Mouse (Mus musculus) adrenal gland, postnatal 25 days (tissue): ENCODE data around the gene Dlat. TPM values are rescaled to one million over a fixed set of nuclear protein-coding genes. Genes with fewer than 3 reads are reported as not detected.
"Not testable (repeated sequence)": the region's sequence is repeated elsewhere in the genome, so short reads cannot be mapped to it uniquely, and the experiment has no call there.

Experiments used
- DNase-seq: peaks from one replicate; pipeline ENCODE4 v3.0.0; 2021; ENCODE audit warnings: mixed read lengths
- total RNA-seq: library from RNA; stranded (reverse); gene quantifications from 2 replicates; pipeline ENCODE4 v1.2.3, GENCODE M21; 2021

Dlat gene
- total RNA-seq, 1 experiment from 2014 or later, result 129 TPM

GRCm38 (mm10) chr9:50660431-50660830 lies 851 bp upstream of the Dlat start:
- DNase-seq, result peak; percentile 40

- DNase-seq, result peak; percentile 23
Observed at GRCm38 (mm10) chr9:50658941-50659388, 615 bp downstream of the Dlat start.

DNA sequence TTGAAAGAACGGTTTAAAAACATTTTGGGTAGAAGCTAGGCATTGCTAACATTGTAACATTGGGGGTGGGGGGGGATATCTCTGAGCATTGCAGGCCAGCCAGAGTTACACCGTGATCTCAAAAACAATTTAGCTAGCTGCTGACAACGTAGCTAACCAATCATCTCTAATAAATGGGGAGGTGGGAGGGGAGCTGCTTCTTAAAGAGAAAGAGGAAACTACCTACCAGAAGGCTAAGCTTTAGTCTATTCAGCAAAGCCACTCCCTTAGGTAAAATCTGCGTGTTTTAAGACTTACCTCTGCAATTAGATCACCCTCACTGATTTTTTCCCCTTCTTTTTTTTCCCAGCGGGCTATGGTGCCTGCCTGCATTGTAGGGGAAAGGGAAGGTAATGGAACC lies 1.2 kb downstream of the Dlat start:
- no peak for DNase-seq

DNA sequence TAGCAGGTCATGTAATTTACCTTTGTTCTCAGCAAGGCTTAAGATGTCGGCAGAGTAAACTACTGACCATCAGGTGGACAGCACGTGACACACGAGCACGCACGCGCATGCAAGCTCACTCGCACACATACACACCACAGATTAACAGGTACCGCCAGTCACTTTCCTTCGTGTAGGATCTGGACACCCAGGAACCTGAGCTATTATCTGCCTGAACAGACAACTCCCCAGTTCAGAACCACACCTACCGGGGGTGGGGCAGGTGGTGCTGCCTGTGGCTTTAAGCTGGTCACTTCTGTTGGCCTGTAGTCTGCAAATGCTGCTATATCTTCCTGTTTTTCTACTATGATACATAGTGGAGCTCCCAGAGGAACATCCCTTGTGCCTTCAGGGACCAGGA lies 9.1 kb downstream of the Dlat start:
- no peak for DNase-seq

GRCm38 (mm10) chr9:50646826-50647370 lies 12.7 kb downstream of the Dlat start:
- no peak for DNase-seq

DNA sequence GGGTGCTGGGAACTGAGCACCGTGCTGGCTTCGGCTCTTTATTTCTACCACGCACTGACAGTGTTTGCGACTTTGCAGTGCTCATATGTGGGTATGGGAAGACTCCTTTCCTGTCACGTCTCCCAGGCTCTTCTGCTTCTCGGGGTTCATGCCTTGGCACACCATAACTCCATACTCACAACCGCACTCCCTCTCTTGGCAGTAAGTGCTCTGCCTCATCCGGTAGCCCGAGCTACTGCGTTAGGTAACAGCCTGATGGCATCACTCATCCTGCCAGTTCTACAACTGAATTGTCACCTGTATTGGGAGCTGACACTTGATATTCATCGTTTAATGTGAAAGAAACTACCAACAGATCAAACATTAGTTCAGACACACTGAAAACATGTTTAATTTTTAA lies 25.3 kb downstream of the Dlat start:
- DNase-seq, result no peak

GRCm38 (mm10) chr9:50633059-50633458 lies 26.5 kb downstream of the Dlat start:
- DNase-seq, result no peak

- DNase-seq, result no peak
Observed at GRCm38 (mm10) chr9:50632016-50632688, 27.4 kb downstream of the Dlat start.

DNA sequence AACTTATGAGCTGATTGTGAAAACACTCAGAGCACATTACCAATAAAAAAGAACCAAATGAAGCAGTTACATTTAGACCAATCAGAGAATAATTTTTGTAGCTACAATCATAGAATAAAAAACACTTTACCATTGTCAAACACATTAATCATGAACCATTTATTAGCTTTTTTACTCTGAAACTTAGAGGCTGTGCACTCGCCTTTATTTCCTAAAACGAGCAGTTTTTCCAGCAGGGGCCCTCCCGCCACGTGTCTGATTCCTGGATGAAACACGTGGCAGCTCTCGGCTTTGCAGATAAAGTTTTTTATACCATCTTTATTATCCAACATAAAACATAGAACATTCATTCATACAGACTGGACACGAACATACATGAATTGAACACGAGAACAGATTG lies 28.7 kb downstream of the Dlat start:
- DNase-seq, result not testable (repeated sequence)

- no peak for DNase-seq
Observed at GRCm38 (mm10) chr9:50617794-50618330, 41.7 kb downstream of the Dlat start.

DNA sequence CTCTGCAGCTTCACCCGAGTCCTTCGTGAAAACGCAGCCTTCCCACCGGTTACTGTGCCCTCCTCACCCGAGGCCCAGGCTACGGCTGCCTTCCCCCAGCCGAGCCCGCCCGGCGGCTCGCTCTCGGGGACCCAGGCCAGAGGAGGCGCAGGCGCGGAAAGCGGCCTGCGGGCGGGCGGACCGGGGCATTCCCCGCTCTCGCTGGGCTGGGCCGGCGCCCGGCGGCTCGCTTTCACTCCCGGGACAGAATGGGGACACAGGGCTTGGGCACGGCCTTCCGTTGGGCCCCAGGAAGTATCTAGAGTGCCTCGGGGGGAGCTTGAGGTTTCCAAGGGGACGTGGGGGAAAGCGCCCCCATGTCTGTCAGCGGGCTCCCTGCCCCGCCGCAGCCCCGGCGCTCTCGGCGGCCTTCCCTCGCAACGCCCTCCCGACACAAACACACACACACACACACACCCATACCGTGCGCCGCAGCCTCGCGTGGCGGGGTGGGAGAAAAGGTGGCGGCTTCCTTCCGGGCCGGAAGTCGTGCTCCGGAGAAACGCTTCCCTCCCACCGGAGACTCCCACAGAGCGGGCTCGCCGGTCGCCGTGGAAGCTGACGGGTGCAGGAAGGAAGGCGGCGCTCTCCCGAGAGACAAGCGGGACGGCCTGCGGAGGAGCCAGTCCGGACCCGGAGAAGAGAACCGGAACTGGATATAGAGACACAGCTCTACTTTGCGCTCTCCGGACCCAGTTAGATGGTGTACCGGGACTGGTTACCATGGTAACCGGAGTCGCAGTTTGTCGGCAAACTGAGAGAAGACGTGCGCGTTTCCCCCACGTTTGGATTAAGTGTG lies 42.6 kb downstream of the Dlat start, which contains the start of the genes Pih1d2 and Nkapd1:
TSS of gene Pih1d2 (plus strand) at position 556 of the 838 bp plus-strand sequence.
TSS of gene Nkapd1 (minus strand) at position 699 of the 838 bp plus-strand sequence.
- DNase-seq, result peak; percentile 81

DNA sequence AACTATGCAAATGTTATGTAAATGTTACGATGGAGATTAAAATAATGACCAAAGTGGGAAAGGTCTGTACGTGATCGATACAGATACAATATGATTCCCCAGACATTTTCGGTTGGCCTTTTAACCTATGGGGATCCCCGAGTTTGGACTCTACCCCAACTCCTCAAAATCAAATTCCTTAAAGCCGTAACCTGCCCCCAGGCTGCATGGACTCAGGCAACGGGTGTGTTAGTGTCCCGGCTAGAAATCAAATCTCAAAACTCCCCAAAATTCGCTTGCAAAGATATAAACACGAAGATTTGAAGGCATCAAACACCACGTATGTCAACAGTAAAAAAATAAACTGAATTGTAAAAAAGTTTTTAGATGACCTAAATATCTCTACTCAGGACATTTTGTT lies 43.4 kb downstream of the Dlat start:
- DNase-seq, result no peak

GRCm38 (mm10) chr9:50612115-50612514 lies 47.5 kb downstream of the Dlat start:
- no peak for DNase-seq

DNA sequence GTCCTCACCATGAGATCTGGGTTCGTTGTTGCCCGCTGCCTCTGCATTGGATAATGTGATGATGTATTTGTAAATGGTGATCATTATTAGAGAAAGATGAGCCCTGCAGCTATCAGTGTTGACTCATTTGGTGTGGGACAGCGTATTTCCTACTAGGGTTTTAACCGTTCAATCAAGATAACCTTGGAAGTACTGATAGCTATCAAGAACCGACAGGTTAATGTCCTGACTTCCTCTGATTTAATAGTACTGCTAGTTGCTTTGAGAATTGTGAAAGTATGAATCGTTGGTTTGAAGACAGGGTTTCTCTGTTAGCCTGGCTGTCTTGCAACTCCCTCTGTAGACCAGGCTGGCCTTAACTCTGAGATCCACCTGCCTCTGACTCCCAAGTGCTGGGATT lies 55.2 kb downstream of the Dlat start:
- DNase-seq, result no peak

- DNase-seq, result no peak
Observed at GRCm38 (mm10) chr9:50603998-50604324, 55.6 kb downstream of the Dlat start.

DNA sequence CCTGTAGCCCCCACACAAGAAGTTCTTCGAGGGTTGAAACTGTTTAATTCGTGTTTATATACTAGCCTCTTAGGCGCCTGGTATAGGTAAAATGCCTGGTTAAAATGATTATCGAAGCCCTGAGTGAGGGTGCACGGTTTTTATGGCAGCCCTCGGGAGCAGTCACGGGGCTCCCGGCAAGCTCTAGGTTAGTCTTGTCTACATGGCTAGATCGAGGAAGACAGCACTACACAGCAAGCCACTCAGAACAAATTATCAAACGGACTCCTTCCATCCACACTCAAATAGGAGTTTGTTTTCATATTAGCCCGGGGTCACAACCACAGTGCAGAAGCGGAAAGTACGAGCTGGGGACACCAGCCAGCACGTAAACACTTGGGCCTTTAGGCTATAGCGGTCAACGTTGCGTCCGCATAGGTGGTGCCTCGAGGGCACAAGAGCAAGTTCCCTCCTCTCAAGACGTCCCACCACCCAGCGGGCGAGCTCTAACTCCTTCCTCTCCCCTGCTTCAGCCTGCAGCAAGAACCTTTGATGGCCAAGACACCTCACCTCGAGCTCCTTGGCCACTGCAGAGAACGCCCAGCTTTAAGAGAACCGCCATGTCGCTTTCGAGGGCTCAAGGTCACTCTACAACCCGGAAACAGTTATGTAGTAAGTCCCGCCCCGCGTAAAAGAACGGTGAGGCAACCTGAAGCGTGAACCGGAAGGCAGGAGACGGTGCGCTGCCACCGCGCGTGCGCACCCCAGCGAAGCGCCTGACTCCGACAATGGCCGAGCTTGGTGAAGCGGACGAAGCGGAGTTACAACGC lies 56.2 kb downstream of the Dlat start, which contains the start of the genes Sdhd and Timm8b:
TSS of gene Sdhd (minus strand) at position 624 of the 809 bp plus-strand sequence.
TSS of gene Timm8b (plus strand) at position 722 of the 809 bp plus-strand sequence.
- peak; percentile 91 for DNase-seq

GRCm38 (mm10) chr9:50602055-50602845 lies 57.3 kb downstream of the Dlat start:
- no peak for DNase-seq

DNA sequence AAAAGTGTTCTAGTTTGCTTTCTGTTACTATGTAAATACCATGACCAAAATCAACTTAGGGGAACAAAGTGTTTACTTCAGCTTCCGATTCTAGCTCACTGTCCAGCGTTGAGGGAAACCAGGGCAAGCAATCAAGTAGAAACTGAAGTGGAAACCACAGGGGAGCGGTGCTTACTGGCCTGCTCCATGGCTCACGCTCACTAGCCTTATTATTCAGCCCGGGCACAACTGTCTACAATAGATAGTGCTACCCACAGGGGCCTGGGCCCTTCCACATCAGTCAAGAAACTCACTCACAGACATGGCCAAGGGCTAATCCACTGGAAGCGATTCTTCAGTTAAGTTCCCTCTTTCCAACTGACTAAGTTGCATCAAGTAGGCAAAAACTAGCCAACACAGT lies 58.0 kb downstream of the Dlat start:
- no peak for DNase-seq

DNA sequence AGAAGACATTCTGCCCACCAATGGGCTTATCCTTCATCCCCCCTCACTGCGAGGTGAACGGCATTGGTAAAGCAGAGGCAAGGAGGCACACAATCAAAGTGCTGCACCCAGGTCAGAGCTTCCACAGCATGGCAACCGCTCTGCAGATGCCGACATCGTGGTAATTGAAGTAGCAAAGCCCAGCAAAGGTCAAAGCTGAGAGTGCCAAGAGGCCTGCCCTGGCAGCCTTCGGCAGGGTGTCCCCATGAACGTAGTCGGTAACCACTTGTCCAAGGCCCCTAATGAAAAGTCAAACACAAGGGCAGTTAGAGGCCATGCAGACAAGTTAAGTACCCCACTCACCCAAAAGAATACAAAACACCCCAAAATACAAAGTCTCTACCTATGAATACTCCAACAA lies 62.6 kb downstream of the Dlat start:
- no peak for DNase-seq

DNA sequence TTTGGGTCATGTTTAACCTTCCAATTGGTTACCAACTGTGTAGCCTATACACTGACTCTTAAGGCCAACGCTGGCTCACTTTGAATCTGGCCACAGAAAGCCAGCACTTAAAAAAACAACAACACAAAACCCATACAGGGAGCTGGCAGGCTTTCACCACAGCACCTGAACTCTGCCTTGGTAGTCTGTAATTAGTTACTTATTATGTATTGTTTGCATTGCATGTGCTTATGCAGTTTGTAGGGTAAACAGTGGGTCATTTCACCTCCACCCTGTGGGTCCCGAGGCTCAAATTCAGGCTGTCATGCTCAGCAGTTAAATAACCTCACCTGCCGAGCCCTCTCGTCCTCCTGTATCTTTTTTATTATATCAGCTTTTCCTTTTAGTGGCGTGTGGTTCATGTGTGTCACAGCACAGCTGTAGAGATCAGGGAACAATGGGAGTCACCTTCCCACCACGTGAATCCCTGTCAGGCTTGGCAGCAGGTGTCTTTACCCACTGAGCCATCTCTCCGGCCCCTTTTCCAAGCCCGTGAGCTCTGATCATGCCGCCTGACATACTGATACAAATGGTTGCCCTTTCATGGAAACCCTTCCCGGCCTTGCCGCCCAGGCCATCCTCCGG lies 64.7 kb downstream of the Dlat start:
- DNase-seq, result no peak

- DNase-seq, result peak; percentile 21
Observed at GRCm38 (mm10) chr9:50593544-50593943, 66.0 kb downstream of the Dlat start.
